Mouse (Mus musculus) B cell, adult (primary cell): ENCODE data around the gene Shank2. TPM values are rescaled to one million over a fixed set of nuclear protein-coding genes. Genes with fewer than 3 reads are reported as not detected.

Experiments
- total RNA-seq: library from RNA; stranded (reverse); gene quantifications from 4 replicates; pipeline ENCODE4 v1.2.4, GENCODE M21; 2023; ENCODE audit not compliant: inconsistent age

Shank2 gene
- total RNA-seq: 0.30 to 1.5 TPM (median 0.93 TPM) in 4 replicates

GRCm38 (mm10) chr7:144001628-144002027, at the start of gene Shank2:
TSS of gene Shank2 (plus strand) at chr7:144001928.

GRCm38 (mm10) chr7:144470545-144471059, 468.9 kb downstream of the Shank2 start, which contains the start of gene Cttn:
TSS of gene Cttn (minus strand) at chr7:144471009.

Other genes starting within 250 kb of the Shank2 start
- 31.6 to 38.1 TPM (median 35.1 TPM) in 4 replicates for gene Osbpl5, start 244.9 kb upstream of the Shank2 start, total RNA-seq
- not detected in 4 replicates for gene Mrgprg, start 234.9 kb upstream of the Shank2 start, total RNA-seq
- gene Mrgpre, start 217.4 kb upstream of the Shank2 start, total RNA-seq: 10.5 to 11.2 TPM (median 10.6 TPM) in 4 replicates
- 19.5 to 22.4 TPM (median 20.1 TPM) in 4 replicates for gene Nadsyn1, start 179.1 kb upstream of the Shank2 start, total RNA-seq
- gene Dhcr7, start 178.8 kb upstream of the Shank2 start, total RNA-seq: 15.7 to 20.9 TPM (median 18.6 TPM) in 4 replicates
- gene Gm498, start 135.1 kb upstream of the Shank2 start, total RNA-seq: not detected in 4 replicates